Mouse (Mus musculus) stomach, postnatal 0 days (tissue): ENCODE data around the gene Spag7.

Source experiments
- CTCF ChIP-seq: IDR thresholded peaks from 2 replicates; pipeline ENCODE4 v1.5.1; 2016; ENCODE audit warnings: antibody characterized with exemption, low read depth, mild to moderate bottlenecking, moderate library complexity
- EP300 ChIP-seq: optimal IDR thresholded peaks from 2 replicates; pipeline ENCODE3; 2016; ENCODE audit warnings: antibody characterized with exemption

DNA sequence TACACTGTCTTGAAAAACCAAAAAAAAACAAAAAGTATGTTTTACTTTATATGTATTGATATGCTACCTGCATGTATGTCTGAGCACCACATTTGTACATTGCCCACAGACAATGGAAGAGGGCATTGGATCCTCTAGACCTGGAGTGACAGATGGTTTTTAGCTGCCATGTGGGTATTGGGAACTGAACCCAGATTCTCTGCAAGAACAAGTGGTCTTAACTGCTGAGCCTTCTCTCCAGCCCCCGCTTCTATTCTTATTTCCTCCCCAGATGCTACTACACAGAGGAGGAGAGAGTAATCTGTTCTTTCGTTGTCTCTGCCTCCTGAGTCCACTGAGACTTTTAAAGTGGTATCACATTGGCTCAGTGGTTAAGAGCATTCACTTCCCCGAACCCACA lies 24.3 kb upstream of the Spag7 start:
- TF ChIP-seq CTCF (no peak), EP300 (no peak)
